Mouse (Mus musculus) spleen, adult 2 months (tissue): Measurements from ENCODE around the gene Plekhg1.

Experiments used
- CTCF ChIP-seq: fragments of 200-500 bp; IDR thresholded peaks from 2 replicates; pipeline ENCODE4 v1.5.1; 2011; ENCODE audit warnings: mild to moderate bottlenecking, inconsistent platforms; ENCODE audit not compliant: insufficient read depth, insufficient read length, insufficient replicate concordance; ENCODE audit errors: extremely low read depth
- POLR2A ChIP-seq: fragments of 200-500 bp; IDR thresholded peaks from 2 replicates; pipeline ENCODE4 v1.6.1; 2011; ENCODE audit warnings: low read depth, low read length, inconsistent platforms

DNA sequence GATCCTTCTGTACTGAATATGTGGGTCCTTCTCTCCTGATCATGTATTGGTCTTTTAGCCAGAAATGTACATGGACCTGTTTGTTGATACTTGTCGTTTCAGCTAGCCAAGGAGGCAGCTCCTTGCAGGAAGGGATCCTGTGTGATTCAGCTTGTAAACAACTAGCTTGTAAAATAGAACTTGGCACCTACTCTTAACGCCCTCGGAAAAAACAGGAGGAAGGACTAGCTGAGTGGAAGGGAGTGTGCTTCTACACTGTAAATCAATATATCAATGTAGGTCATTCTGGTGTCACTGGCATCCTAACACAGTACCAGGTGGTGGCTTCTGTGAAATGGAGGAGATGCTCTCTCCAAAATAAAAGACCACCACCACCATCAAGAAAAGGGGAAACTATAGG, 157.9 kb downstream of the Plekhg1 start:
- TF ChIP-seq CTCF = no peak
- no peak for TF ChIP-seq POLR2A
